Mouse (Mus musculus): ENCODE measurements around the gene Ina. TPM values are rescaled to one million over a fixed set of nuclear protein-coding genes. Genes with fewer than 3 reads are reported as not detected.
"Not testable (repeated sequence)": the region's sequence is repeated elsewhere in the genome, so short reads cannot be mapped to it uniquely, and the experiment has no call there.

Gene Ina
- polyA plus RNA-seq, 1 experiment from 2014 or later: not detected

DNA sequence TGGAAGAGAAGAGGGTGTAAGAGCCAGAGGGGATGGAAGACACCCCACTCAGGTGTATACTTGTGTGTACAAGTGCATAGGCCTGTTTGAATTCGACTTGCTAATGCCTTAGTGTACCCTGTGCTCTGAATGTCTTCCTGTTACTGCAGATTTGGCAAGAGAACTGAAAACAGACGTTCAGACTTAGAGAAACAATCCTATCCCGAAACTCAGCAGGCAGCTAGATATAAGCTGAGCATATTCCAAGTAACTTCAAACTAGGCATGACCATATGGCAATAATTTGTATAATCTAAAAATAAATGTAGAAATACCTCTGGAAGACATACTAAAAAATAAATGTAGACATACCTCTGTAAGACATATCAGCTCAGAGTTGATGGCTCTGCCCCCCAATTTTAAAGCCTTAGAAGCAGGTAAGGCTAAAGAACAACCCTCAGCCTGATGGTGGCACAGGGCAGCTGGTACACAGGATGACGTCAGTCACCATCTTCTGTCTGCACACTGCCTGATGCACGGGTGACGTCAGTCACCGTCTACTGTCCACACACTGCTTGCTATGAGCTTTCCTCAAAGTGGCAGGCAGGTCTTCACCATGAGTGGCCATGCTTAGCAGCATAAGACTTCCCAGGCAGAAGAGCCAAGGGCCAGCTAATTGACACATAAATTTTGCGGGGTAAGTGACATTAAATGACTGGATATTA lies 16.2 kb upstream of the Ina start:
- ATAC-seq: no peak
- no peaks in the 10 kb centered on the region for H3K4me1 ChIP-seq (ENCODE audit: insufficient read depth)
- no peaks in the 10 kb centered on the region for H3K36me3 ChIP-seq (replicated peaks; ENCODE audit: insufficient read depth, low read length)
- DNase-seq: no peak
- no peak for TF ChIP-seq CTCF (IDR thresholded peaks at IDR 0.05; ENCODE audit: low read depth)
- no peak for TF ChIP-seq EP300 (IDR thresholded peaks at IDR 0.05; ENCODE audit: low read depth)
- 76% methylated on average over 8 of the region's 8 CpGs for WGBS (ENCODE audit: insufficient replicate concordance)
- no peaks in the 10 kb centered on the region for H3K9me3 ChIP-seq (ENCODE audit: low read length)
- no peak overlapping the region for H3K27ac ChIP-seq (ENCODE audit: low read depth)
- H3K9ac ChIP-seq (replicated peaks): no peak overlapping the region
- H3K4me2 ChIP-seq (ENCODE audit: low read depth, low read length): no peak overlapping the region
- H3K27me3 ChIP-seq (ENCODE audit: insufficient read depth, low read length): no peaks in the 10 kb centered on the region
- H3K4me3 ChIP-seq (ENCODE audit: low read depth, low read length): no peak overlapping the region

DNA sequence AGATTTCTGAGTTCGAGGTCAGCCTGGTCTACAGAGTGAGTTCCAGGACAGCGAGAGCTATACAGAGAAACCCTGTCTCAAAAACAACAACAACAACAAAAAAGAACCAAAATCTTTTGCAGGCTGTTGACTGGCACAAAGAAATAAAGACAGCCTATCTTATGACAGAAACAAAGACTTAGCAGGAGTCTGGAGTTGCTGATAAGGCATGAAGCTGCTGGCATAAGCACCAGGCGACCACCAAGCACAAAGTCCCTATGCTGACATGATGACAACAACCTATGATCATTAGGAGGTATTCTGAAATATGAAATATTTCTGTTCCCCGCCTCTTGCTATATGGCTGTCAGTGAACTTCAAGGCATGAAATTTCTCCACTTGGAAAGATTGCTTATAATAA lies 15.5 kb upstream of the Ina start:
- no peak for DNase-seq
- ATAC-seq: 0 out of 2 replicates have a peak, but pooled peaks have one; percentile 48
- no peak overlapping the region for H3K27ac ChIP-seq (ENCODE audit: low read depth)
- no peaks in the 10 kb centered on the region for H3K36me3 ChIP-seq (replicated peaks; ENCODE audit: insufficient read depth, low read length)
- no peak overlapping the region for H3K4me3 ChIP-seq (ENCODE audit: low read depth, low read length)
- no peaks in the 10 kb centered on the region for H3K4me1 ChIP-seq (ENCODE audit: insufficient read depth)
- no peaks in the 10 kb centered on the region for H3K9me3 ChIP-seq (ENCODE audit: low read length)
- no peak overlapping the region for H3K9ac ChIP-seq (replicated peaks)
- WGBS (ENCODE audit: insufficient replicate concordance): 49% methylated on average over 4 of the region's 4 CpGs
- H3K27me3 ChIP-seq (ENCODE audit: insufficient read depth, low read length): no peaks in the 10 kb centered on the region
- H3K4me2 ChIP-seq (ENCODE audit: low read depth, low read length): no peak overlapping the region
- TF ChIP-seq EP300 (IDR thresholded peaks at IDR 0.05; ENCODE audit: low read depth): 0 out of 2 replicates have a peak, but pooled peaks have one; percentile 28
- no peak for TF ChIP-seq CTCF (IDR thresholded peaks at IDR 0.05; ENCODE audit: low read depth)

DNA sequence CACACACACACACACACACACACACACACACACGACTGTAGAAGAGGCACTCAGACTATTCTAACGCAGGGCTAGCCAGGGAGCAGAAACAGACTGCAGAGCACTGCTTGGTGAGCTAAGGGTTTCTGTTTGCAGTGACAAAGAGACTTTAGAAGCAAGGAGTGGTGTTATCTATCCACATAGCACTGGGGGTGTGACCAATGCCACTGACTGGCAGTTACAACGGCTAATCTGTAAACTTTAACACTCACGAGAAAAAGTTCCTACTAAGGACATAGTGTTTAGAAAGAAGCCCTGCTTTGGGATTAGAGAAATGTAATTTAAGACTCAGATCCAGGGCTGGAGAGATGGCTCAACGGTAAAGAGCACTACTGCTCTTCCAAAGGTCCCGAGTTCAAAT lies 14.7 kb upstream of the Ina start:
- DNase-seq: no peak
- Histone ChIP-seq H3K36me3 (replicated peaks; ENCODE audit: insufficient read depth, low read length) (no peaks in the 10 kb centered on the region), H3K27me3 (ENCODE audit: insufficient read depth, low read length) (no peaks in the 10 kb centered on the region), H3K9me3 (ENCODE audit: low read length) (no peaks in the 10 kb centered on the region), H3K27ac (ENCODE audit: low read depth) (no peak overlapping the region), H3K4me2 (ENCODE audit: low read depth, low read length) (no peak overlapping the region), H3K4me1 (ENCODE audit: insufficient read depth) (no peaks in the 10 kb centered on the region), H3K9ac (replicated peaks) (no peak overlapping the region), H3K4me3 (ENCODE audit: low read depth, low read length) (no peak overlapping the region)
- peak; percentile 64 for ATAC-seq
- TF ChIP-seq CTCF (IDR thresholded peaks at IDR 0.05; ENCODE audit: low read depth): no peak
- TF ChIP-seq EP300 (IDR thresholded peaks at IDR 0.05; ENCODE audit: low read depth): peak; percentile 75
- 51% methylated on average over 6 of the region's 6 CpGs for WGBS (ENCODE audit: insufficient replicate concordance)

DNA sequence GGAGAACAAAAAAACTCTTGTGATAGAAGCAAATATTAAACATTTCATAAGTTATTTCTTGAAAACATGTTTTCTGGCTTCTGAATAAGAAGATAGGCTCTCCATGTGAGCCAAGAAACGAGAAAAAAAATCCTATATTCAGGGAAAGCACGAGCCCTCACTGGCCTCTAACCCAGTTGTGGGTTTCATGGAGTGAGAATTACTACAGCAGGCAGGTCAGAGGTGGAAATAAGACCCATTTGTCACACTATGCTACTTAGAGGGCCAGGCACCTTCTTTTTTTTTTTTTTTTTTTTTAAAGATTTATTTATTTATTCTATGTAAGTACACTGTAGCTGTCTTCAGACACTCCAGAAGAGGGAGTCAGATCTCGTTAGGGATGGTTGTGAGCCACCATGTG lies 14.1 kb upstream of the Ina start:
- not testable (repeated sequence) for H3K9ac ChIP-seq (replicated peaks); H3K36me3 ChIP-seq (replicated peaks; ENCODE audit: insufficient read depth, low read length); H3K4me1 ChIP-seq (ENCODE audit: insufficient read depth); H3K27ac ChIP-seq (ENCODE audit: low read depth); H3K4me2 ChIP-seq (ENCODE audit: low read depth, low read length); DNase-seq; H3K9me3 ChIP-seq (ENCODE audit: low read length); ATAC-seq; H3K27me3 ChIP-seq (ENCODE audit: insufficient read depth, low read length); H3K4me3 ChIP-seq (ENCODE audit: low read depth, low read length)
- WGBS (ENCODE audit: insufficient replicate concordance): 82% methylated on average over 2 of the region's 3 CpGs

DNA sequence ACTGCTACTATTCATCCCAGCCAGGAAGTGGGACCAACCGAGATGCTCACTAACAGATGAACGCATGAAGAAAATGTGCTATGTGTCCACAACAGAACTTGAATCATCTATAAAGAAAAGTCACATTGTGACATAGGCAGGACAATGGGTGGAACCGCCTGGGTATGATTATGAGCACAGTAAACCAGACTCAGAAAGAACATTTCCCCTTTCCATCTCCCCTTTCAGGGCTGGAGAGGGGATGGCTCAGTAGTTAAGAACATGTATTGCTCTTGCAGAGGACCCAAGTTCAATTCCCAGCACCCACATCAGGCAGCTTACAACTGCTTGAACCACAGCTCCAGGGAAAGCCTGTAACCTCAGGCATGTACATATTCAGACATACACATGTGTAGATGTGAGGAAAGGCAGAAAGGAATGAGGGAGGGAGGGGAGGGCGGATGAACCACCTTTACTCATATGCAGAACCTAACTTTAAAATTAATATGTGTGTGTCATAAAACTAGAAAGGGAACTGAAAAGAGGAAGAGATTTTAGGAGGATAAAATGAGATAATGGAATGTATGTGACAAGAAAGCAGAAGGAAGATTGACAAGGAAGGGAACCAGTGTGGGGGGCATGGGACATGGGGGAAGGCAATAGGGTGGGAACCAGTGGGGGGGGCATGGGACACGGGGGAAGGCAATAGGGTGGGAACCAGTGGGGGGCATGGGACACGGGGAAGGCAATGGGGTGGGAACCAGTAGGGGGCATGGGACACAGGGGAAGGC lies 10.6 kb upstream of the Ina start:
- Histone ChIP-seq H3K4me1 (ENCODE audit: insufficient read depth) (no peaks in the 10 kb centered on the region), H3K4me3 (ENCODE audit: low read depth, low read length) (no peak overlapping the region), H3K27me3 (ENCODE audit: insufficient read depth, low read length) (0 out of 2 replicates have a peak, but pooled peaks cover 4% of the 10 kb centered on the region), H3K27ac (ENCODE audit: low read depth) (no peak overlapping the region), H3K9ac (replicated peaks) (no peak overlapping the region), H3K36me3 (replicated peaks; ENCODE audit: insufficient read depth, low read length) (no peaks in the 10 kb centered on the region), H3K4me2 (ENCODE audit: low read depth, low read length) (no peak overlapping the region), H3K9me3 (ENCODE audit: low read length) (no peaks in the 10 kb centered on the region)
- ATAC-seq (no peak), DNase-seq (no peak)
- no peak for TF ChIP-seq CTCF (IDR thresholded peaks at IDR 0.05; ENCODE audit: low read depth)
- no peak for TF ChIP-seq EP300 (IDR thresholded peaks at IDR 0.05; ENCODE audit: low read depth)
- WGBS (ENCODE audit: insufficient replicate concordance): 58% methylated on average over 6 of the region's 6 CpGs

DNA sequence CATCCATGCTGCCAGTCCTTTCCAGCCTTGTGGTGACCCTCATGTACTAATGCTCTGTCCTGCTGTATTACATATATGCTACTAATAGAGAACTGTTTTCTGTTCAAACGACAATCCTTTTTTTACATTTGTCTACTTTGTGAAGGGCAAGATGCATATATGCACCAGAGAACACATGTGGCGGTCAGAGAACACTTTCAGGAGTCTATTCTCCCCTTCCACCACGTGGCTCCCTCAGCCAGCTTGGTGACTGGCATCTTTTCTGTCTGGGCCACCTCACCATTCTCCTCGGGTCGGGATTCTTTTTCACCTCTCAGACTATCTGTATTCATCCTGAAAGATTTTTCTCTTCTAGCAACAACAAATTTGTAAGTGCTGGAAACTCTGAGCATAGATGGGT lies 8.6 kb upstream of the Ina start:
- DNase-seq: no peak
- Histone ChIP-seq H3K4me1 (ENCODE audit: insufficient read depth) (0 out of 2 replicates have a peak, but pooled peaks cover 3% of the 10 kb centered on the region), H3K36me3 (replicated peaks; ENCODE audit: insufficient read depth, low read length) (no peaks in the 10 kb centered on the region), H3K9ac (replicated peaks) (no peak overlapping the region), H3K27ac (ENCODE audit: low read depth) (no peak overlapping the region), H3K9me3 (ENCODE audit: low read length) (no peaks in the 10 kb centered on the region), H3K4me3 (ENCODE audit: low read depth, low read length) (no peak overlapping the region), H3K4me2 (ENCODE audit: low read depth, low read length) (no peak overlapping the region), H3K27me3 (ENCODE audit: insufficient read depth, low read length) (0 out of 2 replicates have a peak, but pooled peaks cover 4% of the 10 kb centered on the region)
- 51% methylated on average over 5 of the region's 5 CpGs for WGBS (ENCODE audit: insufficient replicate concordance)
- ATAC-seq: no peak
- TF ChIP-seq EP300 (IDR thresholded peaks at IDR 0.05; ENCODE audit: low read depth): no peak
- no peak for TF ChIP-seq CTCF (IDR thresholded peaks at IDR 0.05; ENCODE audit: low read depth)

All from liver, postnatal 0 days (tissue).